Mouse (Mus musculus) frontal cortex, adult 2 months (tissue): ENCODE results near the gene Ggcx. TPM values are rescaled to one million over a fixed set of nuclear protein-coding genes. Genes with fewer than 3 reads are reported as not detected.

ENCODE experiments used
- DNase-seq, 2 experiments: peaks; one replicate each; pipeline ENCODE4 v3.0.0; 2022; ENCODE audit warnings: low spot score in 1 of 2; ENCODE audit errors: extremely low spot score in 1 of 2
- polyA plus RNA-seq: library from polyadenylated mRNA; depleted of rRNA; stranded (reverse); fragments of >200 nt; gene quantifications from 2 replicates; pipeline ENCODE4 v1.2.3, GENCODE M21; 2012

The Ggcx gene
- polyA plus RNA-seq, 1 experiment: 24.4 TPM

DNA sequence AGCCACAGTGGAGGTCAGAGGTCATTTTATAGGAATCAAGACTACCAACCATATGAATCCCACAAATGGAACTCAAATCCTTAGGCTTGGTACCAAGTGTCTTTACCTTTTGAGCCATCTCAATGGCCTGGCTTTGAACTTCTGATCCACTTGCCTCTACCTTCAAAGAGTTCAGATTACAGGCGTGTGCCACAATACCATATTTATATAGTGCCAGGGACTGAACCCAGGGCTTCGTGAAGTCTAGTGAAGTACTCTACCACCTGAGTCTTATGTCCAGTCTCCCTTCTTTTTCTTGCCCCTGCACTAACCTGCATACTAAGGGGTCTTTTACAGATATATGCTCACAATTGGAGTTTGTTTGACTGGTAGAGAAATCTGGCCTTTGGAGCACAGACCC lies 27.5 kb upstream of the Ggcx start:
- no peak for DNase-seq

DNA sequence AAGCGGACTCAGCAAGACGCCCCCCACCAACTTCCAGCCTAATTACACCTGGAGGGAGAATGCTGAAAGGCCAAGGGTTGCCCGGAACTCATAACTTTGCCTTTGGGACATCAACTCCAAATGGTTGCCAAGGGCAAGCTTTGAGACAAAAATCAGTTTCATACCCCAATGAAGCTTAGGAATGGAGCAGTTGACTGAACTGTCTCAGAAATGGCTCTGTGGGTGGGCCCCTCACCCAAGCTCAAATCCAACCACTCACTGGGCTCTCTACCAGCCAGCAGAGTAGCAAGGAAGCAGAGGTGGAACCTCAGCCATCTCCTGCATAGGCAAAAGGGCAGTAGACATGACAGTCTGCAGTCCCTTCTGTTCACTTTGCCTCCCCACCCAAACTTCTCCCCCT lies 26.3 kb upstream of the Ggcx start:
- DNase-seq: no peak

DNA sequence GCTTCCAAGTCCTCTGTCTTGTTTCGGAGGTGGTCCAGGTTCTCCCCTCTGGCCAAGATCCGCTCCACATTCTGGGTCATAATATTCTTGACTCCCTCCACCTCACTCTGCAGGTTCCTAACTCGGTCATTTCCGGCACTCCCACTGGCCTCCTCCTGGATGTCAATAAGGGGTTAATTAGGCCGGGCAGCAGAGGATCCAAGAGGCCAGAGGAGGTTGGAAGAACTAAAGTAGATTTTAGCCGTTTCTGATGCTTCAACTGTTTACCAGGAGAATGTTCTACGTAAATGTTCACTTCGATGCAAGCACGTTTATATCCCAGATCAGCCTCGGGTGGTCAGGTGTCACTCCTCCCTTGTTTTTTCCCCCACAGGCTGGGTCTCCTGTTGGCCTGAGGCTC lies 25.8 kb upstream of the Ggcx start:
- no peak for DNase-seq

DNA sequence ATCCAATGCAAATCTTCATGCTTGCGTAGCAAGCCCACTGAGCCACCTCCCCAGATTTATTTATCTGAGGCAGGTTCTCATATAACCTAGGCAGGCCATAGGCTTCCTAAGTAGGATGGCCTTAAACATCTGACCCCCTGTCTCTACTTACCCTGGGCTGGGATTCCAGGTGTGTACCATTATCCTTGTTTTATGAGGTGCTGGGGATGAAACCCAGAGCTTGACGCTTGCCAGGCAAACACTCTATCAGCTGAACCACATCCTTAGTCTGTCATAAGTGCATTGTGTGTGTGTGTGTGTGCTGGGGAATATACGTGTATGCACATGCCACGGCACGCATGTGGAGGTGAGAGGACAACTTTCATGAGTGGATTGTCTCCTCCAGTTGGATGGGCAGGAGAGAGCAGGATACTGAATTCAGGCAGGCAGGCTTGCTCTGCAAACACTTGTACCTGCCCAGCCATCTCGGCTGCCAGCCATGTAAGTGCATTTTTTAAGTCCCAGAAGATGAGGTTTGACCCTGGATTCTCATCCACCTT lies 25.2 kb upstream of the Ggcx start:
- DNase-seq: no peak

DNA sequence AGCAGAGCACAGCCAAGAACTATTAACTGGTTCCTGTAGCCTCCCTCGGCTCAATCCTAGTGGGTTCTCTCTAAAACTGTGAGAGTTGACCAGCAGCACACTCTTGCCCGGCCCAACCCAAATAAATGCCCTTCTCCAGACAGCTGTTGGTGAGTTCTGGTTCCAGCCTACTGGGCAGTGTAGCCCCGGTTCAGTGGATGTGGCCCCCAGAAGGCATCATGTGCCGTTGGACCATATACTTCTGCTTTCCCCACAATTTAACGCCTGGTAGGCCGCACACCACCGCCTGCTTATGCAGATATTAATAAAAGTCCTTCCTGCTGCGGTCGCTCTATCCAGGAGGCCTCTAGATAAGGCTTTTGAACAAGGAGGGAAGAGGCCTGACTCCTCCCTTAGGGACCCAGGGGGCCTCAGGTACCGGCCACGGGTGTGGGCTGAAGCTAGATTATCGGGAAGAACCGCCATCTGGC lies 24.6 kb upstream of the Ggcx start:
- no peak for DNase-seq

DNA sequence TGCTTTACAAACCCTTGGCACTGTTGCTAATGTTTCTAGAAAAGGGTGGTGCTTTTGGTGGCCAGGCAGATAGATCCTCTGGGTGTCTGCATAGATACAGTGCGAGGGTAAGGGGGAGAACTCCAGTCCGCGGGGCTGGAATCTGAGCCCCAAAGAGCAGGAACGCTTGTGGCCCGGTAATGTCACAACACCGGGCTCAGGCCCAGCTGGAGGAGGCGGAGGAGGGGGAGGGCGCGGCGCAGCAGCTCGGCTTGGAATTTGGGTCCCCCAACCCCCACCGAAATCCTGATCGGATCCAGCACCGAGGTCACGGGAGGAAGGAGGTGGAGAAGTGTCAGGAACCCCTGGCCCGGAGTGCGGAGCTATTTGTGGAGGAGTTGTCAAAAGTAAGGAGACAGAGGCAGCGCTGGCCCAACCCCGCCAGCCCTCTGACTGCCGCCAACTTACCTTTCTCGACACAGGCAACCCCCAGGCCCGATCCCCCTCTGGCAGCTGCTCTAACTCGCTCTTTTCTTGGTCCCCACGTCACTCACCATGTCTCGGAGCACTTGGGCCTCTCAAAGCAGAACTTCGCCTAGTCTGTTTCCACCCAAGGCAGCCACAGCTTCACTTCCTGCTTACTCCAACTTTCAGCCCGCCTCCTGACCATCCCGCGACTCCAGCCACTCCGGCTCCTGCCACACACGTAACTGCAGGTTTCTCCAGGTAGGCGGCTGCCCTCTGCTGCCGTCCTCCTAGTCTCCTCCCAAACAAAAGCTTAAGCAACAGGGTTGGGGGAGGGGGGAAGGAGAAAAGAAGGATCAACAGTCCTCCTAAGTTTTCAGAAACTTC lies 24.0 kb upstream of the Ggcx start, which contains the start of gene Vamp8:
Vamp8 (minus strand) TSS at position 763 of the 831 bp plus-strand sequence.
- peak in 1 of 2 experiments; percentile 40 for DNase-seq

DNA sequence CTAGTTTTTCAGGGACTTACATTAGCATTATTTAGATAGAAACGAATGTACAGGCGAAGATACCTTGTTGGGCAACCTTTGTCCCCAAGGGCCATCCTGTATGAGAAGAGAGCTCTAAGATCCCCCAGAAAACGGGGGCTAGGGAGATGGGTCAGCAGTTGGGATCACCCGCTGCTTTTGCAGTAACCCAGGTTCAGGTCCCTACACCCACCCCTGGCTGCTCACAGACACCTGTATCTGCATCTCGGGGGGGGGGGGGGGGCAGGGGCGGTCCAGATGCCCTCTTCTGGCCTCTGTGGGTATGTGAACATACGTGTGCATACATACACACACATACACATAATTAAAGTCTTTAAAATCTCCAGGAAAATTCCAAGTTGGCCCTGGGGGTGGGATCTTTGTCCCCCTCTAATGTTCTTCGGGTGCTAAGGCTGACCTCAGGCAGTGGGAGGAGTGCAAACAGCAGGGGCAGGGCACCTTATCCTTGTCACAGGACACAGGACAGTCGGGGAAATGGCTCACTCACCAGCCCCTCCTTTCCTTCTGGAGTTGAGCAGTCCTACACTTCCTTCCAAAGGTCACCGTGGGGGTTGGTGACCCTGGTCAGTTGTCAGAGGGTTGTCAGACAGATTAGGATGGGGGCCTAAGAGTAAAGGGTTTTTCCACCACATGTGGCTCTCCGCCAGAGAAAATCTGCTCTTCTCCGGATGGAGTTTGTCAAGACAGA lies 23.1 kb upstream of the Ggcx start:
- DNase-seq: no peak

DNA sequence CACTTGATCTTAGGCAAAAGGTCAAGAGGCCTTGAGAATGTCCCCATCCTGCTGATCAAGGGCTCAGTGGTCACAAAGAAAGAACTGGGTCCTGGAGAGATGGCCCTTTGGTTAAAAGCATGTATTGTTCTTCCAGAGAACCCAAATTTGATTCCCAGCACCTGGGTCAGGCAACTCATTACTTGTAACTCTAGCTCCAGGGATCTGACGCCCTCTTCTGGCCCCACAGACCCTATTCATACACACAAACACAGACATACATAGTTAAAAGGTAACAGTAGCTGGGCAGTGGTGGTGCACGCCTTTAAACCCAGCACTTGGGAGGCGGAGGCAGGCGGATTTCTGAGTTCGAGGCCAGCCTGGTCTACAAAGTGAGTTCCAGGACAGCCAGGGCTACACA lies 21.8 kb upstream of the Ggcx start:
- DNase-seq: no peak

DNA sequence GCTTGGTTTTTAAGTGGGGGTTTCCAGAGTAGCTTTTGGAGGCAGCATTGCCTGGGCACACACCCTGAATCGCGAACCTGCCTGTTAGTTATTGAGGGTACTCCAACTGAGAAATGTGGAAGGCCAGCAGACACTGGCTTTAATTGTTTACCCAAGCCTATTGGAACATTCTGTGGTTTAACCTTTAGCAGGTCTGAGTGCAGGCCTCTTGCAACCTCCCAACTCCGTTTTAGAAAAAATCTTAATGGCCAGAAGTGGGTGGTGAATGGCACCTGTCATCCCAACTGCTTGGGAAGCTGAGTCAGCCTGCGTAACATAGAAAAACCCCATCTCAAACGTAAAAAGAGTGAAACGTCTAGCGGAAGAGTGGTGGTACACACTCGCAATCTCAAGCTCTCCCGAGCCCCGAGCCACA lies 17.3 kb upstream of the Ggcx start:
- DNase-seq: no peak

DNA sequence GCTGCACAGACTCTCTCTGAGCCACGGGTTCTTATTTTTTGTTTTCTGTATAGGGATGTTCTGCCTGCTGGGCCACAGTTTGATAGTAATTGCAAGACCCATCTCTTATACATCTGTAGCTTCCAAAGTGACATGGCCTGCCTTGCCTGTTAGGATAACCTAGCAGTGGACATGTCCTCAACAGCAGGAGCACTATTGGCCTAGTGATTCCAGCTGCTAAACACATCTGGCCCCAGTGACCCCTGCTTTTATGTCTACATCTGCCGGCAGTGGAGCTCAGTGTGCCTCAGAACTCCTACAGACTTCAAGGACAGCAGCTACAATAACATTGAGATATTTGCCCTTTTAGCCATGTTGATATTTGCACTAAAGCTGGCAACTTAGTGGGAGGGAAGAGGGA lies 14.1 kb upstream of the Ggcx start:
- DNase-seq: no peak

DNA sequence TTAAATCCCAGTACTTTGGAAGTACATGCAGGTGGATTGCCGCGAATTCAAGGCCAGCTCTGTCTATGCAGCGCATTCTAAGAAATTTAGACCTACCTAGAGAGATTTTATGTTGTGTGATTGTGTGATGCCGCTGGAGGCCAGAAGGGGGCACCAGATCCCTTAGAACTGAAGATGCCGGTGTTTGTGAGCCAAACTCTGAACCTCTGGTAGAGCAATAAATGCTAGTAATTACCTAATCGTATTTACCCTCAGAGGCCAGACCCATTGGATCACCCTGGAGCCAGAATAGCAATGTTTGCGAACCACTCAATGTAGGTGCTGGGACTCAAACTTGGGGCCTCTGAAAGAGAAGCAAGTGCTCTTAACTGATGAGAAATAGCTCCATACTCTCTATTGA lies 12.2 kb upstream of the Ggcx start:
- peak; percentile 46 to 85 for DNase-seq

DNA sequence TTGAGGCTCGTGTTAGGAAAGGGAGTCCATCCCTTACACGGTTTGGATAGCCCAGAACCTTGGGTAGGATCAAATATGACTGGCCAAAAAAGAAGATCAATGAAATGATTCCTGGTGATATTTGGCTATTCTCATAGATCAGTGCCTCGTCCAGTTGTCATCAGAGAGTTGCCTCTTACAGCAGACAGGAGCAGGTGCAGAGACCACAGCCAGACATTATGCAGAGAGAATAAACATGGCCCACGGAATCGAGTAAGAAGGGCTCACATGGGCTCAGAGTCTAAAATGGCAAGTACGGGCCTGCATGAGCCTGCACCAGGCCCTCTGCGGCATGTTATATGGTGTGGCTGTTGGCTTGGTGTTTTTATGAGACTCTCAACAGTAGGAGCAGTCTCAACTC lies 8.8 kb upstream of the Ggcx start:
- DNase-seq: no peak

DNA sequence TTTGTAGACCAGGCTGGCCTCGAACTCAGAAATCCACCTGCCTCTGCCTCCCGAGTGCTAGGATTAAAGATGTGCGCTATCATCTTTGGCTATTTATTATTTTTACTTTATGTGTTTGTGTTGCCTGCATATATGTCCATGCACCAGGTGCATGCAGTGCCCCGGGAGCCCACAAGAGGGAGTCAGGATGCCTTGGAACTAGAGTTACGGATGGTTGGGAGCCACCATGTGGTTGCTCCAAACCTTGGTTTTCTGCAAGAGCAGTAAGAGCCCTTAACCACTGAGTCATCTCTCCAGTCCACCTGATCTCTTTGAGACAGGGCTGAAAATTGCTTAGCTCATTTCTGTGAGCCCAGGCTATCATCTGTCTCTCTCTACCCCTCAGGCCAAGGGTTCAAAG lies 7.0 kb upstream of the Ggcx start:
- peak; percentile 66 to 92 for DNase-seq

DNA sequence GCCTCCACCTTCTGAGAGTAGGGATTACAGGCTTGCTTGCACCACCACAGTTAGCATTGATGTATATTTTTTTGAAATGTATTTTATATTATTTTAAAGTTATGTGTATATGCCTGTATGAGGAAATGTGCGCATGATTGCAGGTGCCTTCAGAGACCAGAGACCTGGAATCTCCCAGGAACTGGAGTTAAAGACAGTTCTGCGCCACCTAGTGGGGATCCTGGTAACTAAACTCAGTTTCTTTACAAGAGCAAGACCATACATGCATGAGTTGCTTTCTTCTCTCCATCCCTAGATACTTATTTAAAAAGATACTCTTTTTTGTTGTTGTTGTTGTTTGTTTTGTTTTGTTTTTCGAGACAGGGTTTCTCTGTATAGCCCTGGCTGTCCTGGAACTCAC lies 4.5 kb upstream of the Ggcx start:
- DNase-seq: peak in 1 of 2 experiments; percentile 89

DNA sequence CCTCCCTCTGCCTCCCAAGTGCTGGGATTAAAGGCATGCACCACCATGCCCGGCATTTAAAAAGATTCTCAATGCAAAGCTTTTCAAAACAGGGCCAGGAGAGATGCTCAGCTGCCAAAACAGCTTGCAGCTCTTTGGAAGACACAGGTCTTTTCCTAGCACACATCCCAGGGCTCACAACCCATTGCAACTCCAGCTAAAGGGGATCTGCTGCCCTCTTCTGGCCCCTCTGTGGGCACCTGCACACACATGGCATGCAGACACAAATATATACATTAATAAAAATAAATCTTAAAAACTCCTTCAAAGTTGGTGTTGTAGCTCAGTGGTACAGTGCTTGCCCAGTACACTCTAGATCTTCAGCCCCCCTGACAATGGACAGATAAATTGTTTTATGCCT lies 4.1 kb upstream of the Ggcx start:
- DNase-seq: no peak

DNA sequence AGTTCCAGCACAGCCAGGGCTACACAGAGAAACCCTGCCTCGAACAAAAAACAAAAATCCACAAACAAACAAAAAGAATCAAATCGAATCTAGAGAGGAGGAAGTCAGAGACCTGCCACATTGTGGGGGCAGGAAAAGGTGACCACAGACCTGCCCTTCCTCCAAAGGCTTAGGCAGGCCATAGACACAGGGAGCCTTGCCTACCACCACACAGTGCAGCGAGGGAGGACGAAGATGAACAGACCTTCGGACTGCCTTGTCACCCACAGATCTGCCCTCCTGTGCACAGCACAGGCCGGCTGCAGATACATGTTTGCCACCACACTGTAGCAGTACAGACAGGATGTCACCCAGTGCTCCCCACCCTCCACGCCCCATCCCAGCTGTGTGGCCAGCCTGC lies 3.6 kb upstream of the Ggcx start:
- no peak for DNase-seq

DNA sequence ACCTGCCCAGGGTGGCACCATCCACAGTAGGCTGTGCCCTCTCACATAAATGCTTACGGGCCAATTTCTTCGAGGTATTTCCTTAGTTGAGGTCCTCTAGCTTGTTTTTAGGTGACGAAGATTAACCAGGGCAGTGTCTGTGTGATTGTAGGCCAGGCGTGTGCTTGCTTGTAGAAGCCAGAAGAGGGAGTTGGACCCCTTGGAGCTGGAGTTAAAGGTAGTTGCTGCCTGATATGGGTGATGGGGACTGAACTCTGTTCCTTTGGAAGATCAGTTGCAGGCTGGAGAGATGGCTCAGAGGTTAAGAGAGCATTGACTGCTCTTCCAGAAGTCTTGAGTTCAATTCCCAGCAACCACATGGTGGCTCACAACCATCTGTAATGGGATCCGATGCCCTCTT lies 1.1 kb downstream of the Ggcx start:
- DNase-seq: no peak

DNA sequence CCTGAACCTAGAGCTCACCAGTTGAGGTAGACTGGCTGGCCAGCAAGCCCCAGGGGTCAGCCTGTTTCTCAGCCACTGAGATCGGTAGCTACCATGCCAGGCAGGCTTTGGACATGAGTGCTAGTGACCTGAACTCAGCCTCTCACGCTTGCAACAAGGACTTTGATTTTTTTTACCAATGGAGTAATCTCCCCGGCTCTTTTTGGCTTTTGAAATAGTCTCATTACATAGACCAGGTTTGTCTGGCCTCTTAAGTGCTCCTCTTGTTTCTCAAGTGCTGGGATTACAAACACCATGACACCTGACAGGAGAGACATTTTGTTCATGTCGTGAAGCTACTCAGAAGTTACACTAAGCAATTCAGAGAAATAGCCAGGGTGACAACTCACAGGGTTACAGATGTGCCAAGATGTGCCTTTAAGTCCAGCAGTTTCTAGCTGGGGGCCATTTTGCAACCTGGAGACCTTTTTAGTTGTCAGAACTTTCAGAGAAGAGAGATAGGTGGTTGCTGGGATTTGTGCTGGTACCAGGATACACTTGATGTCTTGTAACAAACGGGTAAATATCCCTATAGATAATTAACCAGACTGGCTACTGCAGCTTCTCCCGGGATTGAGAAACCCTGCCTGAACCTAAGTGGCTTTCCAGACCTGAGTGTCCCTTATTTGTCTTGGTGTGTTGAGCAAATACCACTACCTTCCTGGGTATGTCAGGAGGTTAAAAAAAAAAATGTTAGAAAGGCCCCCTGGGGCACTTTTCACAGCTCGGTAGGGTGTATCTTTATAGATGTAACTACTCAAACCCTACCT lies 2.1 kb downstream of the Ggcx start:
- DNase-seq: no peak

DNA sequence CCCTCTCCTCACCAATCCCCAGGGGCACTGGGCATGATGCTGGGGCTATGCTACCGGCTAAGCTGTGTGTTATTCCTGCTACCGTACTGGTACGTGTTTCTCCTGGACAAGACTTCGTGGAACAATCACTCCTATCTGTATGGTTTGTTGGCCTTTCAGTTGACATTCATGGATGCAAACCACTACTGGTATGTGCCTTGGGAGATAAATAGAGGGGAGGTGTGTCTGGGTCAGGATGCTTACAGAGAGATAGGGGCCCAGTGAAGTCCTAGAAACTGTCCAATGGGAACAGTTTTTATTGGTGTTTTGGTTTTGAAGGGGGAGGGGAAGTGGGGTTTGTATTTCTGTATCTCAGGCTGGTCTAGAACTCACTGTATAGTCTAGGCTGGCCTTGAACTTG lies 4.2 kb downstream of the Ggcx start:
- DNase-seq: no peak

DNA sequence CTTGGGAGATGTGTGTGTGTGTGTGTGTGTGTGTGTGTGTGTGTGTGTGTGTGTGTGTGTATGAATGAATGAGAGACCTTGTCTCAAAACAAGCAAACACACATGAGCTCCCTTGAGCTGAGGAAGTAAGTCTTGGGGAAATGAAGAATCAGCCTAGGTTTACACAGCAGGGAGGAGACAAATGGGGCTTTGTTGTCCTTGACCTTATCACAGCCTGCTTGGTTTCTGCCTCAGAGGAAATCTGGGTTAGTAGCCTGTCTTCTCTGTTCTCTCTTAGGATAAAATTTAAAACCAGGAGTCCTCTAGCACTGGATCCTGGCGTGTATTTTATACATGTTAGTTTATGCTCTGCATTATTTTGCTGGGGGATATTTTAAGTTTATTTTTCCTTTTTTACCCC lies 5.7 kb downstream of the Ggcx start:
- no peak for DNase-seq

DNA sequence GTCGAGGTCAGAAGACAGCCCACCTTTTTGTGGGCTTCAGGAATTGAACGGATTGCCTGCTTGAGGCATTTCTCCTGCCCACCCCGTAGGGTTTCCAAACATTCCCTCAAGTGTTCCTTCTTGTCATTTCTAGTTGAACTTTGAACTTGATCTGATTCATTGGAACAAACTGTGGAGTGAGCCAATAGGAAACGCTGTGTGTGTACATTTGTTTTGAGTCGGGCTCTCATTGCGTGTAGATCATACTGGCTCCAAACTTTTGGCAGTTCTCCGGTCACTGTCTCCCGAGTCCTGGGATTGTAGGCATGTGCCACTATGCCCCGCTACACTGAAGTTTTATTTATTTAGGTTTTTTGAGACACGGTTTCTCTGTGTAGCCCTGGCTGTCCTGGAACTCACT lies 6.8 kb downstream of the Ggcx start:
- DNase-seq: no peak
